Mouse (Mus musculus): ENCODE measurements around the gene Vars. TPM values are rescaled to one million over a fixed set of nuclear protein-coding genes. Genes with fewer than 3 reads are reported as not detected.
"Not testable (repeated sequence)": the region's sequence is repeated elsewhere in the genome, so short reads cannot be mapped to it uniquely, and the experiment has no call there.

The Vars gene
- polyA plus RNA-seq, 1 experiment: 261 TPM

- peaks cover 2% of the 10 kb centered on the region; the same call in 1 of the 2 replicates for H3K4me1 ChIP-seq (ENCODE audit: control insufficient read depth, insufficient read depth, low read length)
- H3K4me3 ChIP-seq (ENCODE audit: control insufficient read depth, low read depth, low read length): no peak overlapping the region
These were observed 27.5 kb downstream of the Vars start for GRCm38 (mm10) chr17:35028315-35028714.

GRCm38 (mm10) chr17:35029691-35030532, 29.1 kb downstream of the Vars start:
- Histone ChIP-seq H3K27ac (ENCODE audit: control insufficient read depth, insufficient read depth, low read depth, low read length) (no peak overlapping the region), H3K4me3 (ENCODE audit: control insufficient read depth, low read depth, low read length) (no peak overlapping the region), H3K36me3 (ENCODE audit: control insufficient read depth, insufficient read depth, low read length) (no peaks in the 10 kb centered on the region), H3K4me1 (ENCODE audit: control insufficient read depth, insufficient read depth, low read length) (peaks cover 2% of the 10 kb centered on the region; the same call in 1 of the 2 replicates), H3K27me3 (ENCODE audit: control insufficient read depth, insufficient read depth, low read length) (no peaks in the 10 kb centered on the region)
- TF ChIP-seq POLR2A (IDR thresholded peaks at IDR 0.05; ENCODE audit: control insufficient read depth, low read depth, low read length) (no peak), CTCF (IDR thresholded peaks at IDR 0.05; ENCODE audit: control insufficient read depth, insufficient read depth, insufficient replicate concordance, low read depth, low read length) (peak; percentile 48; the same call in 1 of the 2 replicates)

More at GRCm38 (mm10) chr17:35028315-35028714, 27.5 kb downstream of the Vars start:
- no peak overlapping the region for H3K27ac ChIP-seq (ENCODE audit: control insufficient read depth, insufficient read depth, low read depth, low read length)
- TF ChIP-seq POLR2A (IDR thresholded peaks at IDR 0.05; ENCODE audit: control insufficient read depth, low read depth, low read length): no peak
- no peak for TF ChIP-seq CTCF (IDR thresholded peaks at IDR 0.05; ENCODE audit: control insufficient read depth, insufficient read depth, insufficient replicate concordance, low read depth, low read length)
- no peaks in the 10 kb centered on the region for H3K27me3 ChIP-seq (ENCODE audit: control insufficient read depth, insufficient read depth, low read length)
- no peaks in the 10 kb centered on the region for H3K36me3 ChIP-seq (ENCODE audit: control insufficient read depth, insufficient read depth, low read length)

GRCm38 (mm10) chr17:35031272-35031671, 30.5 kb downstream of the Vars start:
- no peak overlapping the region for H3K4me3 ChIP-seq (ENCODE audit: control insufficient read depth, low read depth, low read length)
- no peaks in the 10 kb centered on the region for H3K27me3 ChIP-seq (ENCODE audit: control insufficient read depth, insufficient read depth, low read length)
- H3K27ac ChIP-seq (ENCODE audit: control insufficient read depth, insufficient read depth, low read depth, low read length): peak overlapping the region; percentile 3; the same call in 1 of the 2 replicates
- no peaks in the 10 kb centered on the region for H3K36me3 ChIP-seq (ENCODE audit: control insufficient read depth, insufficient read depth, low read length)
- TF ChIP-seq POLR2A (IDR thresholded peaks at IDR 0.05; ENCODE audit: control insufficient read depth, low read depth, low read length) (no peak), CTCF (IDR thresholded peaks at IDR 0.05; ENCODE audit: control insufficient read depth, insufficient read depth, insufficient replicate concordance, low read depth, low read length) (no peak)
- H3K4me1 ChIP-seq (ENCODE audit: control insufficient read depth, insufficient read depth, low read length): peaks cover 2% of the 10 kb centered on the region; the same call in 1 of the 2 replicates

- TF ChIP-seq CTCF (IDR thresholded peaks at IDR 0.05; ENCODE audit: control insufficient read depth, insufficient read depth, insufficient replicate concordance, low read depth, low read length) (no peak), POLR2A (IDR thresholded peaks at IDR 0.05; ENCODE audit: control insufficient read depth, low read depth, low read length) (no peak)
- no peak overlapping the region for H3K27ac ChIP-seq (ENCODE audit: control insufficient read depth, insufficient read depth, low read depth, low read length)
These were observed 31.1 kb downstream of the Vars start for GRCm38 (mm10) chr17:35031880-35032279.

GRCm38 (mm10) chr17:35032323-35032870, 31.6 kb downstream of the Vars start:
- no peaks in the 10 kb centered on the region for H3K27me3 ChIP-seq (ENCODE audit: control insufficient read depth, insufficient read depth, low read length)
- no peak overlapping the region for H3K4me3 ChIP-seq (ENCODE audit: control insufficient read depth, low read depth, low read length)
- no peak for TF ChIP-seq CTCF (IDR thresholded peaks at IDR 0.05; ENCODE audit: control insufficient read depth, insufficient read depth, insufficient replicate concordance, low read depth, low read length)
- no peak for TF ChIP-seq POLR2A (IDR thresholded peaks at IDR 0.05; ENCODE audit: control insufficient read depth, low read depth, low read length)
- H3K36me3 ChIP-seq (ENCODE audit: control insufficient read depth, insufficient read depth, low read length): no peaks in the 10 kb centered on the region
- H3K27ac ChIP-seq (ENCODE audit: control insufficient read depth, insufficient read depth, low read depth, low read length): no peak overlapping the region
- H3K4me1 ChIP-seq (ENCODE audit: control insufficient read depth, insufficient read depth, low read length): peaks cover 2% of the 10 kb centered on the region; the same call in 1 of the 2 replicates

More at GRCm38 (mm10) chr17:35031880-35032279, 31.1 kb downstream of the Vars start:
- Histone ChIP-seq H3K4me3 (ENCODE audit: control insufficient read depth, low read depth, low read length) (no peak overlapping the region), H3K27me3 (ENCODE audit: control insufficient read depth, insufficient read depth, low read length) (no peaks in the 10 kb centered on the region), H3K36me3 (ENCODE audit: control insufficient read depth, insufficient read depth, low read length) (no peaks in the 10 kb centered on the region), H3K4me1 (ENCODE audit: control insufficient read depth, insufficient read depth, low read length) (peaks cover 2% of the 10 kb centered on the region; the same call in 1 of the 2 replicates)

- not testable (repeated sequence) for H3K27ac ChIP-seq (ENCODE audit: control insufficient read depth, insufficient read depth, low read depth, low read length); H3K4me3 ChIP-seq (ENCODE audit: control insufficient read depth, low read depth, low read length); H3K36me3 ChIP-seq (ENCODE audit: control insufficient read depth, insufficient read depth, low read length); H3K27me3 ChIP-seq (ENCODE audit: control insufficient read depth, insufficient read depth, low read length); H3K4me1 ChIP-seq (ENCODE audit: control insufficient read depth, insufficient read depth, low read length)
These were observed 32.9 kb downstream of the Vars start for GRCm38 (mm10) chr17:35033703-35034102.

GRCm38 (mm10) chr17:35034896-35035295, 34.1 kb downstream of the Vars start:
- TF ChIP-seq POLR2A (IDR thresholded peaks at IDR 0.05; ENCODE audit: control insufficient read depth, low read depth, low read length): no peak
- no peak for TF ChIP-seq CTCF (IDR thresholded peaks at IDR 0.05; ENCODE audit: control insufficient read depth, insufficient read depth, insufficient replicate concordance, low read depth, low read length)
- no peak overlapping the region; the same call in 1 of the 2 replicates for H3K27ac ChIP-seq (ENCODE audit: control insufficient read depth, insufficient read depth, low read depth, low read length)
- no peak overlapping the region for H3K4me3 ChIP-seq (ENCODE audit: control insufficient read depth, low read depth, low read length)
- no peaks in the 10 kb centered on the region for H3K36me3 ChIP-seq (ENCODE audit: control insufficient read depth, insufficient read depth, low read length)
- H3K27me3 ChIP-seq (ENCODE audit: control insufficient read depth, insufficient read depth, low read length): no peaks in the 10 kb centered on the region
- peaks cover 2% of the 10 kb centered on the region; the same call in 1 of the 2 replicates for H3K4me1 ChIP-seq (ENCODE audit: control insufficient read depth, insufficient read depth, low read length)
